Mouse (Mus musculus) liver, adult 2 months (tissue): Measurements from ENCODE around the gene Dnajc4.

Source experiments
- CTCF ChIP-seq: fragments of 200-500 bp; IDR thresholded peaks from 2 replicates; pipeline ENCODE4 v1.5.1; 2011; ENCODE audit warnings: low read depth, low read length, control low read depth
- POLR2A ChIP-seq: fragments of 200-500 bp; IDR thresholded peaks from 2 replicates; pipeline ENCODE4 v1.6.1; 2011; ENCODE audit warnings: low read length, control low read depth; ENCODE audit not compliant: insufficient read depth; ENCODE audit errors: extremely low read depth

GRCm38 (mm10) chr19:6989251-6989650, 3.1 kb downstream of the Dnajc4 start:
- TF ChIP-seq CTCF: no peak
- no peak for TF ChIP-seq POLR2A
